Mouse (Mus musculus) T-helper 17 cell (primary cell): ENCODE measurements around the gene Trafd1.

ENCODE experiments used
- in situ Hi-C, 2 experiments: fragments of 300-600 bp; cut with MboI, MseI; formaldehyde crosslinking; loops; 1 replicate in 1 of 2; 2 replicates in 1 of 2; pipeline ENCODE4 v1.15.1; 2025; ENCODE audit warnings: high pct_unique_total_duplicates in 2 of 2

Trafd1 gene

GRCm38 (mm10) chr5:121386120-121386909 lies 883 bp upstream of the Trafd1 start:
- in situ Hi-C loops = no loop called here

GRCm38 (mm10) chr5:121384757-121385460 lies 523 bp downstream of the Trafd1 start:
- in situ Hi-C loops = no loop called here

- in situ Hi-C loops = no loop called here
Measured at GRCm38 (mm10) chr5:121383857-121384756, 1.3 kb downstream of the Trafd1 start.

GRCm38 (mm10) chr5:121380692-121381091 lies 4.7 kb downstream of the Trafd1 start:
- in situ Hi-C loops = no loop called here

- in situ Hi-C loops = loop anchor here (5.0 kb wide), 1 partner anchor 161 kb away; no protein-coding TSS in a partner anchor
Measured at GRCm38 (mm10) chr5:121378678-121379256, 6.7 kb downstream of the Trafd1 start.

- in situ Hi-C loops = loop anchor here (5.0 kb wide), 1 partner anchor 160 kb away; no protein-coding TSS in a partner anchor
Measured at GRCm38 (mm10) chr5:121376972-121377371, 8.5 kb downstream of the Trafd1 start.

GRCm38 (mm10) chr5:121374790-121375189 lies 10.6 kb downstream of the Trafd1 start:
- in situ Hi-C loops = loop anchor here (5.0 kb wide), 1 partner anchor 157 kb away; no protein-coding TSS in a partner anchor

- in situ Hi-C loops = no loop called here
Measured at GRCm38 (mm10) chr5:121371712-121372111, 13.7 kb downstream of the Trafd1 start.

- in situ Hi-C loops = no loop called here
Measured at GRCm38 (mm10) chr5:121367255-121367654, 18.2 kb downstream of the Trafd1 start.

GRCm38 (mm10) chr5:121366449-121367225 lies 18.8 kb downstream of the Trafd1 start:
- in situ Hi-C loops = no loop called here

- in situ Hi-C loops = no loop called here
Measured at GRCm38 (mm10) chr5:121363441-121363840, 22.0 kb downstream of the Trafd1 start.

- in situ Hi-C loops = no loop called here
Measured at GRCm38 (mm10) chr5:121361696-121362095, 23.7 kb downstream of the Trafd1 start.

GRCm38 (mm10) chr5:121359229-121359628 lies 26.2 kb downstream of the Trafd1 start:
- in situ Hi-C loops = no loop called here

- in situ Hi-C loops = no loop called here
Measured at GRCm38 (mm10) chr5:121343997-121344396, 41.4 kb downstream of the Trafd1 start.

GRCm38 (mm10) chr5:121342490-121342889 lies 42.9 kb downstream of the Trafd1 start:
- in situ Hi-C loops = no loop called here

GRCm38 (mm10) chr5:121340965-121341473 lies 44.4 kb downstream of the Trafd1 start:
- in situ Hi-C loops = no loop called here

GRCm38 (mm10) chr5:121339507-121340230 lies 45.8 kb downstream of the Trafd1 start:
- in situ Hi-C loops = no loop called here

- in situ Hi-C loops = no loop called here
Measured at GRCm38 (mm10) chr5:121336776-121337175, 48.7 kb downstream of the Trafd1 start.

- in situ Hi-C loops = no loop called here
Measured at GRCm38 (mm10) chr5:121336009-121336408, 49.4 kb downstream of the Trafd1 start.

GRCm38 (mm10) chr5:121335426-121335825 lies 50.0 kb downstream of the Trafd1 start:
- in situ Hi-C loops = no loop called here
